Mouse (Mus musculus) layer of hippocampus, adult 2 months (tissue): Measurements from ENCODE around the gene Zfp526. TPM values are rescaled to one million over a fixed set of nuclear protein-coding genes. Genes with fewer than 3 reads are reported as not detected.
A peak's percentile ranks its signal among the peaks of the same experiment; 100 is the strongest.
"Not testable (repeated sequence)": the region's sequence is repeated elsewhere in the genome, so short reads cannot be mapped to it uniquely, and the experiment has no call there.

Experiments used
- DNase-seq, 2 experiments: peaks; one replicate each; pipeline ENCODE4 v3.0.0; 2022; ENCODE audit warnings: low spot score in 2 of 2
- H3K27ac ChIP-seq: fragments of 200-600 bp; 2 replicates; pipeline ENCODE4 v1.8.1; 2022
- H3K4me3 ChIP-seq: fragments of 200-600 bp; 2 replicates; pipeline ENCODE4 v1.8.1; 2022; ENCODE audit warnings: mild to moderate bottlenecking
- CTCF ChIP-seq: fragments of 200-600 bp; conservative IDR thresholded peaks from 2 replicates; pipeline ENCODE4 v1.8.1; 2022; ENCODE audit warnings: antibody characterized with exemption, mild to moderate bottlenecking, moderate library complexity
- total RNA-seq, 2 experiments: library from RNA; stranded (reverse); gene quantifications; 2 replicates each; pipeline ENCODE4 v1.2.3; 2021

Gene Zfp526
- total RNA-seq, 2 experiments from 2014 or later: 10.5 to 12.7 TPM

DNA sequence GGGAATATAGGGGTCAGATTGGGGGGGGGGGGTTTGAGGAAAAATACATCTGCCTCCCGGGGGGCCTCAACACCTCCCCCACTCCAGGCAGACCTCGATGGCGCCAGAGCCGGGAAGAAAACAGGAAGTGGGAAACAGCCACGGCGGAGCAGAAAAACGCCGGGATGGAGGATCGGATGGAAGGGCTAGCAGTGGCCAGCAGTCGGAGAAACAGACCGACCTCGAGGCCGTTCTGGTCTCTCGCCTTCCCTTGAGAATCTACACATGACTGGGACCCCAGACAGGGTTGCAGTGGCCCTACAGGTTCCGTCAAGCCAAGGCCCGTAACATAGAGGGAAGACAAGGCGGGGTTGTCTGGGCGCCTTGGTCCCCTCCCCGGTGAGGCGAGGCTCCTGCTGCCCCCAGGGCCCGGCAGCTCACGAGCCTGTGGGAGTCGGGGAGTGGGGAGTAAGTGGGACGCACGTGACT, 27.7 kb downstream of the Zfp526 start:
- no peak for DNase-seq
- H3K4me3 ChIP-seq: peak overlapping the region; percentile 97

GRCm38 (mm10) chr7:25249314-25250140, 28.3 kb downstream of the Zfp526 start:
- peak; percentile 67 to 72 for DNase-seq
- no peak for TF ChIP-seq CTCF
- Histone ChIP-seq H3K27ac (peak overlapping the region; percentile 99), H3K4me3 (peak overlapping the region; percentile 97)

More for the DNA sequence above, 27.7 kb downstream of the Zfp526 start:
- H3K27ac ChIP-seq: peak overlapping the region; percentile 99
- no peak for TF ChIP-seq CTCF

DNA sequence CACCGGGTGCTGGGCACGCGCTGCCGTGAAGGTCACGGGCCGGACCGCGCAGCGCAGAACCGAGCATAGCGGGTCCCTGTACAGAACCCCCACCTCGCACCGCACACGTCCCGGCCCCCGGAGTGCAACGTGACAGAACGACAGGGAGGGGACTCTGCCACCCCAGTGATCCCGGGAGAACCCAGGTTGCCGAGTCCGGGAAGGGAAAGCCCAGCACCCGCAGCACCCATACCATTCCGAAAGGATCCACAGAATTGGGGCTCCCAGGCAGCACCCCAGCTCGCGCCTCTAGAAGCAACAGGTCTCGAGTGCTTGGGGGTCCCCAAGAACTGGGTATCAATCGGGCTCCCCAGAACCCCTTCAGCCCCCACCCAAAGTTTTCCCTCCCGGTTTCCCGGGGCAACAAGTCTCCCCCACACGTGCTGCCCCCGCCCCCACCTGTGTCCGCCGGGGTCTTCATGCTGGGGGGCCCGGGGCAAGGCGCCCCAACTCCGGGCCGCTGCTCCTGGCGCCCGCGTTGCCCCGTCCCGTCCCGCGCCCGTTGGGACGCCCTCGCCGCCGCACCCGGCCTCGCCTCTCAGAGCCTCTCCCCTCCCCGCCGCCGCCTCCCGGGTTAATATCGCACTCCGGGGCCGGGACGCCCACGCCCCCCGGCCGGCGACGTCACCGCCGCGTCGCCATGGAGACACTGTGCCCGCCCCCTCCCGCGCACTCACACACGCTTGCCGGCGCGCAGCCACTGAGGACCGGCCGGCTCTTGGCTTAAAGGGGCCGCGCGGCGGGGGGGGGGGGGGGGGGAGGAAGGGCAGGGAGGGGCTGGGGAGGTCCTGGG, 29.1 kb downstream of the Zfp526 start, which contains the start of gene Erf:
Gene Erf (minus strand): TSS at position 621 of the 832 bp plus-strand sequence.
- DNase-seq: peak; percentile 93 to 98
- TF ChIP-seq CTCF: no peak
- Histone ChIP-seq H3K4me3 (peak within 1 kb of the TSS; percentile 97), H3K27ac (peak within 1 kb of the TSS; percentile 99)

DNA sequence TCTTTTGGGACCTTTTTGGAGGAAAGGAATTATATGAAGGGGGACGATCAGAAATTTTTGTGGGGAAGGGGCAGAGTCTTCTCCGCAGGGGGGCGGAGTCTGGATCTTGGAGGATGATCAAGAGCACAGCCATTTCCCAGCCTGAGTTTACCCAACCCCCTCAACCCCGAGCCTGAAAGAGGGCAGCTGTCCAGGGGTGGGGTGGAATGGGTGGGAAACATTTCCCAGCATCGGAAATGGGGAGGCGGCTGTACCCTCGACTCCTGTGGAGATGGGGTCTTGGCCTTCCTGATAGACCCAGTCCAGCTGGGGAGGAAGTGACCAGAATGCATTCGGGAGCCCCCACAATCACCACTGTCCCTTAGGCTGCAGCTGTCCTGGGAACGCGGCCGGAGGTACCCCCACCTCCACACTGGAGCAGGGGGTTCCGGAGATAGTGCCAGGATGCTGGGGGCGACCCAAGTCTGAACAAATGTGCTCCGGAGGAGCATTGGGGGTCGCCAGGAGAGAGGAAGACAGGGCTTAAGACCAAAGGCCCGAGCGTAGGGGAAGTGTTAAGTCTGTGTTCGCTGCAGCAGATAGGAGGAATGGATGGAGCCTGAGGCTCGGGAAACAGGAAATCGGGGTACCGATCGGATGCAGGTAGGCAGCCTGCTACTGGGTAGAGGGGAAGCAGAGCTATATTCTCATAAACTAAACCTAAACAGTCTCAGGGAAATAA, 30.0 kb downstream of the Zfp526 start:
- Histone ChIP-seq H3K4me3 (peak overlapping the region; percentile 97), H3K27ac (peak overlapping the region; percentile 99)
- peak in 1 of 2 experiments; percentile 51 for DNase-seq
- TF ChIP-seq CTCF: no peak

DNA sequence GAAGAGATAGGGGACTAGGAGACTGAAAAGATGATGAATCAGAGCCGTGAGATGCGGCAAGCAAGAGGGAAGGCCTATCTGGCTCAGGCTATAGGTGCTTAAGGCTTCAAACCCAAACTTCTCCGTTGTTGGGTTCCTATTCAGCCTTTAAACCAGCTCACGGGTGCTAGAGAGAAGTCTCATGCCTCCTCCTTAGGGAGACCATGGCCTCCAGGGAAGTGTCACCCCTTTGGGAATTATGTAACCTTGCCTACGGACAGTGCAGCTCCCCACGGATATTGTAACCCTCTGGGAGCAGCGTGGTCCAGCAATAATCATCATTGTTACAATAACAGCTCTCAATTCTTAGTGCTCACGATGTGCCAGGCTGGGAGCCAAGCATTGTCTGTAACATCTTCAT, 30.6 kb downstream of the Zfp526 start:
- H3K27ac ChIP-seq: peak overlapping the region; percentile 99
- no peak for TF ChIP-seq CTCF
- H3K4me3 ChIP-seq: peak overlapping the region; percentile 97
- DNase-seq: peak in 1 of 2 experiments; percentile 13

DNA sequence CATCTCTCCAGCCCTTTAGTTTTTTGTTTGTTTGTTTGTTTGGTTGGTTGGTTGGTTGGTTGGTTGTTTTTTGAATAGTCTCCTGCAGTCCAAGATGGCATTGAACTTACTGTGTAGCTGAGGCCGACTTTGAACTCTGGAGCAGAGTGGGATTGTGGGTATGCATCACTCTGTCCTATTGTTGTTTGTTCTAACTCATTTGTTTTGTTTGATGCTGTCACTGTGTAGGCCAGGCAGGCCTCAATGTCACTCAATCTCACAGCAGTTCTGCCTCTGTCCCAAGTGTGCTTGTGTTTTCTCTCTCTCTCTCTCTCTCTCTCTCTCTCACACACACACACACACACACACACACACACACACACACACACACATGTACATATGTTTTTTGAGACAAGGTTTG, 40.7 kb downstream of the Zfp526 start:
- no peak for DNase-seq
- no peak overlapping the region for H3K4me3 ChIP-seq
- no peak for TF ChIP-seq CTCF
- no peak overlapping the region for H3K27ac ChIP-seq

- TF ChIP-seq CTCF: no peak
- Histone ChIP-seq H3K27ac (no peak overlapping the region), H3K4me3 (no peak overlapping the region)
- DNase-seq: no peak
Measured at GRCm38 (mm10) chr7:25263968-25264870, 43.0 kb downstream of the Zfp526 start.

GRCm38 (mm10) chr7:25265743-25266142, 44.5 kb downstream of the Zfp526 start:
- not testable (repeated sequence) for H3K27ac ChIP-seq, DNase-seq, H3K4me3 ChIP-seq

GRCm38 (mm10) chr7:25266180-25266962, 45.1 kb downstream of the Zfp526 start:
- Histone ChIP-seq H3K4me3 (no peak overlapping the region), H3K27ac (no peak overlapping the region)
- no peak for DNase-seq
- TF ChIP-seq CTCF: no peak

GRCm38 (mm10) chr7:25267301-25267750, 46.1 kb downstream of the Zfp526 start, which contains the start of gene Cic:
Gene Cic, plus strand, starts transcription at chr7:25267704.
- Histone ChIP-seq H3K4me3 (peak within 1 kb of the TSS; percentile 95), H3K27ac (peak within 1 kb of the TSS; percentile 99)
- TF ChIP-seq CTCF: peak; percentile 38
- peak; percentile 98 to 100 for DNase-seq
